Mouse (Mus musculus): ENCODE results near the gene Gm11985.

DNA sequence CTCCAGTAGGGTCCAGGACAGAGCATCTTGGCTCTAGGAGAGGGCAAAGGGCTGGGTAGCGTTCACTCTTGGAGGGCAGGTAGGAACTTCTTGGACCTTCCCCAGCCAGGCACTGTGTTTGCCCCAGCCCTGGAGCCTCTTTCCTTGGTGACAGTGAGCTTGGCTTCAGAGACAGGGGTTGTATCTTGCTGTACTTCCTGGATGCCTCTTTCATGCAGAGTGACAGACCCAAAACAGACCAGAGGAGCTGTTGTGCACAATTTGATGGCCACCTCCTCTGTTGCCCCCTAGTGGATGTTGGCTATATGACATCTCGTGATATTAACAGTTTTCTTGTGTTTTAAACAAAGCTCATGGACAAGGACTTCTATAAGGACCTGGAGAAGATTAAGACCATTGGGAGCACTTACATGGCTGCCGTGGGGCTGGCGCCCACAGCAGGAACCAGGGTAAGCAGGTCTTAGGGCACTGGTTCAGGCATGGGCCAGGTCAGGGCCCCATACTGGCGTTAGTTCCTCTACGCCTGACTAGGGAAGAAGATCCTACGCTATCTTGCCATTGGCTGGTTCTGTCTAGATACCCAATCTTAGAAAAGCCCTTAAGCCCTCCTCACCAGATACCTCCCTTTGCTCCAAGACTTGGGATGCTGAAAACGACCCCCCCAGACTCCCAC, 26.7 kb downstream of the Gm11985 start:
- no peak for TF ChIP-seq GATA1 (IDR thresholded peaks at IDR 0.05; ENCODE audit: borderline replicate concordance, low read length)
- TF ChIP-seq FLI1 (IDR thresholded peaks at IDR 0.05; ENCODE audit: low read length): no peak

Data from megakaryocyte, embryonic 14.5 days (primary cell).